ENCODE assay signal across 25 mouse cellular contexts in the genomic region with DNA sequence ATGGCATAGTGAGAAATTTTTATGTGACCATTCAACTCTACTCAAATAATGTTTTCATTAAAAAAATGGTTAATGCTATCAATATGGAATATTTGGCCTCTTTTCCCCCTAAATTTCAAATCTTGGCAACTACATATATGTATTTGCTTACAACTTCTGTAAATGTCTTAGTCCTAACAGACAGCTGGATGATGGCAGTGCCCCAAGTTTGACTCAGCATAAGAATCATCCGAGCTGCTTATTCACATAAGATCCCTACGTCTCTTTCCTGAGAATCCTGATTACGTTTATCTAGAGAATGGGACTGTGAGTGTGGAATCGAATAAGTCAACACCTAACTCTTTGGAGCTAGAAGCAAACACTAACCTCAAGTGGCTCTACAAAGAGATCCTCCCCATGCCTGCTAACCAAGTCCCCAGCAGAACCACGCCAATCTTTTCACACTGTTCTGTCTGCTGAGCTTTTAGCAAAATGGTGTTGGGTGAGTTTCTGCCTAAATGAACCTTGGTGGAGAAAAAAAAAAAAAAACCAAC.
DNase-seq lines count a peak whose midpoint lies in the region; ATAC-seq and TF ChIP-seq lines count a peak whose summit lies in the region.
"Had no signal": no experiment of that assay in that cellular context is flagged by ENCODE, and none has a peak within 500 bp of the region (broad histone marks: within the 10 kb centered on the region; RNA-seq: fewer than 3 reads in every experiment).

No protein-coding gene starts in this region.

- no peaks in the 10 kb centered on the region for H3K27me3 ChIP-seq in limb, embryonic 15.5 days
- no peaks in the 10 kb centered on the region for H3K27me3 ChIP-seq in limb, embryonic 10.5 days (ENCODE audit: low read depth, poor library complexity, severe bottlenecking)
- H3K27me3 ChIP-seq: heart, embryonic 12.5 days; limb, embryonic 13.5 days; liver, embryonic 12.5 days; megakaryocyte, embryonic 14.5 days; midbrain, embryonic 12.5 days; stomach, embryonic 15.5 days had no signal

- H3K9ac ChIP-seq in limb, embryonic 15.5 days: no peak overlapping the region
- H3K9ac ChIP-seq: heart, embryonic 12.5 days; hindbrain, embryonic 14.5 days; limb, embryonic 13.5 days; liver, embryonic 12.5 days; liver, postnatal 0 days; midbrain, embryonic 12.5 days; stomach, embryonic 15.5 days had no signal

- no peaks in the 10 kb centered on the region for H3K36me3 ChIP-seq in limb, embryonic 15.5 days
- no peaks in the 10 kb centered on the region for H3K36me3 ChIP-seq in limb, embryonic 10.5 days
- H3K36me3 ChIP-seq: G1E; heart, embryonic 12.5 days; limb, embryonic 13.5 days; liver, embryonic 12.5 days; midbrain, embryonic 12.5 days; stomach, embryonic 15.5 days had no signal

- intact Hi-C loops in gastrocnemius, adult 2 months (cut with DNase I): loop anchor here (1.0 to 5.0 kb wide), 4 partner anchors 72 to 162 kb away; partner anchors contain the start of gene Ankrd44

- WGBS in limb, embryonic 15.5 days: 84% methylated on average over 5 of the region's 5 CpGs
- WGBS in limb, embryonic 10.5 days: 89% methylated on average over 5 of the region's 5 CpGs

- H3K4me2 ChIP-seq in limb, embryonic 15.5 days: no peak overlapping the region
- H3K4me2 ChIP-seq: heart, embryonic 12.5 days; hindbrain, embryonic 14.5 days; limb, embryonic 13.5 days; liver, embryonic 12.5 days; midbrain, embryonic 12.5 days; stomach, embryonic 15.5 days had no signal

- peak overlapping the region; percentile 73 for H3K27ac ChIP-seq in gastrocnemius, adult 2 months
- H3K27ac ChIP-seq in limb, embryonic 15.5 days: peak overlapping the region; percentile 43
- no peak overlapping the region for H3K27ac ChIP-seq in limb, embryonic 10.5 days
- H3K27ac ChIP-seq: heart, adult 2 months; hindbrain, embryonic 14.5 days; left cerebral cortex, adult 2 months; liver, embryonic 12.5 days; midbrain, embryonic 12.5 days; stomach, embryonic 15.5 days had no signal

- no peak for TF ChIP-seq CTCF in gastrocnemius, adult 2 months (IDR thresholded peaks at IDR 0.05)

- H3K4me1 ChIP-seq in limb, embryonic 15.5 days: peaks cover 28% of the 10 kb centered on the region
- H3K4me1 ChIP-seq in limb, embryonic 10.5 days: peaks cover 17% of the 10 kb centered on the region
- H3K4me1 ChIP-seq: midbrain, embryonic 12.5 days had no signal

- no peak overlapping the region for H3K4me3 ChIP-seq in gastrocnemius, adult 2 months
- no peak overlapping the region for H3K4me3 ChIP-seq in limb, embryonic 15.5 days
- no peak overlapping the region for H3K4me3 ChIP-seq in limb, embryonic 10.5 days
- H3K4me3 ChIP-seq: heart, adult 2 months; heart, embryonic 12.5 days; left cerebral cortex, adult 2 months; limb, embryonic 13.5 days; liver, embryonic 12.5 days; megakaryocyte, embryonic 14.5 days; midbrain, embryonic 12.5 days; stomach, embryonic 15.5 days had no signal

- ATAC-seq in limb, embryonic 15.5 days (ENCODE audit: insufficient number of reproducible peaks, low FRiP score, low TSS enrichment, low read depth): no peak
- ATAC-seq: forebrain, embryonic 14.5 days; intestine, postnatal 0 days; liver, embryonic 12.5 days had no signal

- no peaks in the 10 kb centered on the region for H3K9me3 ChIP-seq in limb, embryonic 15.5 days
- H3K9me3 ChIP-seq in limb, embryonic 10.5 days (replicated peaks): no peaks in the 10 kb centered on the region
- H3K9me3 ChIP-seq: G1E; heart, embryonic 12.5 days; limb, embryonic 13.5 days; liver, embryonic 12.5 days; megakaryocyte, embryonic 14.5 days; midbrain, embryonic 12.5 days; stomach, embryonic 15.5 days had no signal

- no peak for DNase-seq in gastrocnemius, adult 2 months
- DNase-seq in gastrocnemius, postnatal 4 days (ENCODE audit: low spot score in 2 of 2): no peak
- DNase-seq in limb, embryonic 10.5 days (ENCODE audit: low spot score): no peak
- DNase-seq in 3T3-L1 (ENCODE audit: low read depth, low spot score): peak; percentile 67
- peak; percentile 60 for DNase-seq in lung, postnatal 36 days
- no peak for DNase-seq in testis, postnatal 14 days (ENCODE audit: low spot score)
- DNase-seq: cerebellum, adult 11 months; cerebellum, adult 9-10 months; cerebellum, postnatal 36 days; liver, postnatal 0 days; right cerebral cortex, postnatal 25 days; thymus, postnatal 14 days had no signal

Comparison
In these comparisons a context has a peak if more than half of its experiments do, and no peak if none do; other contexts are left out.
1. DNase-seq: peak in 3T3-L1 (single experiment) and lung, postnatal 36 days (single experiment); none in gastrocnemius, adult 2 months (single experiment), gastrocnemius, postnatal 4 days (0 of 2), limb, embryonic 10.5 days (single experiment) and testis, postnatal 14 days (single experiment).